Mouse (Mus musculus): ENCODE results near the gene Rack1.
"Not testable (repeated sequence)": the region's sequence is repeated elsewhere in the genome, so short reads cannot be mapped to it uniquely, and the experiment has no call there.

The Rack1 gene

DNA sequence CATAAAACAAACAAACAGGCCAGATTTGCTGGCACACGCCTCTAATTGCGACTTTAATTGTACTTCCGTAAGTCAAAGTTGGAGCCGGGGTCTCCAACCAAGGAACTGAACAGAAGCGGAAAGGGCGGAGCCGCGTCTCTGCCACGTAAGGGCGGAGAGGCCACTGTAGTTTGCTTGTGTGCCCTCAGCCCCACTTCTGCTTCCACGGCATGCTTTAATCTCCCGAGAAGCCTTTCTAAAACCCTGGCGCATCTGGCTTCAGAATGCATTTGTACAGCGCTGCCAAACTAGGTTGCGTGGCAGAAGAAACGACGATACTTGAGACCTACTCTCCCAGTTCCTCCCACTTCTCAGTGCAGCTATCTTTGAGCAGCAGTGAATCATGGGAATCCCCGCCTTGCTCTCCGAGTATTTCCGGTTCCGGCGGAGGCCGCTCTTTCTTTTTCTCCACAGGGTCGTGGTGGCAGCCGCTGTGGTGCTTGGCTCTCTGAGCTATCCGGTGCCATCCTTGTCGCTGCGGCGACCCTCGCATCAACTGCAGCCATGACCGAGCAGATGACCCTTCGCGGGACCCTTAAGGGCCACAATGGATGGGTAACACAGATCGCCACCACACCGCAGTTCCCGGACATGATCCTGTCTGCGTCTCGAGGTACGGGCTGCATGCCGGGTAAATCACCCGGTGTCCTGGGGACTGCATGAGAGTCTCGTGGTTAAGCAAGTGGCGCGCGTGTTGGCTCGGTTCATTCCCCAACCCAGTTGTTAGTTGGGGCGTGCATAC, at the start of gene Rack1:
Gene Rack1 (plus strand): TSS at position 412 of the 781 bp plus-strand sequence.
- DNase-seq (ENCODE audit: low spot score) = peak; percentile 94

DNA sequence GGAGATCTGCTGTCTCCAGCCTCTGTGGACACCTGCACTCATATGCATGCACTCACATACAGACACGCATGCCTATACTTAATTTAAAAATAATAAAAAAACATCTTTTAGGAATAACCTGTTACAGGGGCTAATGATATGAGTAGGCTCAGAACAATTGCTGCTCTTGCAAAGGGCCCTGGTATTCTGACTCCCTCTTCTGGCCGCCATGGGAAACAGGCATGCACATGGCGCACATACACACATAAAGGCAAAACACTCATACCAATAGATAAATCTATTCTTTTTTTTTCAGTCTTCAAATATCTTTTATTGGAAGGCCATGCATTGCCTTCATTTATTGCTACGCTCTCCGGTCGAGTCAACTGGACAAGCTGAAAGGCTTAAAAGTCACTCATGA, 49.7 kb upstream of the Rack1 start:
- no peak for DNase-seq (ENCODE audit: low spot score)

DNA sequence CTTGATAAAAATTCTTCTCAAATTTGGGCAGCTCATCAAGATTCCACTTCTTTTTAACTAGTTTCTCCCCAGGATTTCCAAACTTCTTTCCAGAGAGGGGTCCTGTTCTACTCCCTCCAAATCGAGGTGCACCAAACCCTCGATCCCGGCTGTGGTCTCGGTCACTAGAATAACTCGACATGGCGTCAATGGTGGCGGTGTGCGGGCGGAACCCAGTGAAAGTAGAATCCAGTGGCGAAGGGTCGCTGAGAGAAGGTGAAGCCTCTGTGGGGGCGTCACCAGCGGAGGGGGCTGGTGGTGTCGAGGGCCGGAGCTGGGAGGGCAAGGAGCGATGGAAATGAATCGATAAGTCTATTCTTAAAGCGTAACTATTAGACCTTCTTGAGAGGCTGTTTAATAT, 46.6 kb upstream of the Rack1 start:
- DNase-seq (ENCODE audit: low spot score) = not testable (repeated sequence)

DNA sequence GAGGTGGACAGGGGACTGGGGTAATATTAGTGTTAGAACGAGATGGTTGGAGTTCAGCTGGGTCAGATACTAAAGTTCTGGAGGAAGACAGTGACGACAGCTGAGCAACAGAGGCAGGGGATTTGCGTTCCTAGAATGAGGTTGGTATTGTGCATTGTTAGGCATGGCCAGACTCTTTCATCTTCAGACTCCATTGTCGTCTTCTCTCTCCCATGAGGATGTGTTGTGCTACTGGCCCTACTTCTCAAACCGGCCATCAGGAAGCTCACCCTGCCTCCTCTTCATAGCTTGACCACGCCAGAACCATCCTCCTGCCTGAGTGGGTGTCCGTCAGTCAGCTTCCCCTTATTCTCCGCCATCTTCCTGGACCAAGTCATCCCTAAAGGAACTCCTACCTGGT, 41.1 kb upstream of the Rack1 start:
- no peak for DNase-seq (ENCODE audit: low spot score)

DNA sequence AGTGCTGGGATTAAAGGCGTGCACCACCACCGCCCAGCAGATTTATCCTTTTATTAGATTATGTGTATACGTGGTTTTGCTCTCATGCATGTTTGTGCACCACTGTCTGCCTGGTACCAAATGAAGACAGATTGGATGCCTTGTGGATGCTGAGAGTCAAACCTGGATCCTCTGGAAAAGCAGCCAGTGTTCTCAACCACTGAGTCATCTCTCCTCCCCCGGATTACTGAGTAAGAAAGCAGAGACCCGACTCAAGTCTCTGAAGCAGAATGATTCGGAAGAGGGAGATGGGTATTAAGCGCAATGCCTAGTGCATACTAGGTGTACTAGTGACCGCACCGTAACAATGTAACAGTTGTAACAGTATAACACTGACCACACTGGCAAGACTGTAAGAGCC, 36.0 kb upstream of the Rack1 start:
- no peak for DNase-seq (ENCODE audit: low spot score)

DNA sequence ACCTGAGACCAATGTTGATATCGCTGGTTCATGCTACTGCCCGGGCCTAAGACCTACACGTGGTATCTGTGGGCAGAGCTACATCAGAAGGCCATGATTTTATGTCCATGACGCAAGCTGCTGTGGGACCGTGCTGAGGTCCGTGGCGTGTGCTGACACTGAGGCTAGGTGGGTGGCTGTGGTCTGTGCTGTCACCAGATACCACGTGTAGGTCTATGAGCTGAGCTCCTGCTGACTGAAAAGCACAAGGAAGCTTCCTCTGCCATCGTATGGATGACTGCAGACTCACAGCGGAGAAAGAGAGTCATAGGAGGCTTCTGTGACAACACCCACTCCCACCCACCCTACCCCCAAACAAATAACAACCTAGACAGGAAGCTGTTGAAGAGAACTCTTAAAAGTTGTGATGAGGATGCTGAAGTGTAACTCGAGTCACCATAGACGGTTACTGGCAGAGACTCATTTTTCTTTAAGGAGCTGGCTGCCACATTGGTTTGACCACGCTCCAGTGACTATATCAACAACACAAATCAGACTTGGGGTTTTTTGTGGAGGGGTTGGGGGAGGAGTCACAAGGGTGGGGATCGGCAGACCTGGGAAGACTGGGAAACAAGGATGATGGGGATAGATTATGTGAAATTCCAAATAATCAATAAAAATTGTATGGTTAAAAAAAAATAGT, 32.8 kb upstream of the Rack1 start:
- no peak for DNase-seq (ENCODE audit: low spot score)

DNA sequence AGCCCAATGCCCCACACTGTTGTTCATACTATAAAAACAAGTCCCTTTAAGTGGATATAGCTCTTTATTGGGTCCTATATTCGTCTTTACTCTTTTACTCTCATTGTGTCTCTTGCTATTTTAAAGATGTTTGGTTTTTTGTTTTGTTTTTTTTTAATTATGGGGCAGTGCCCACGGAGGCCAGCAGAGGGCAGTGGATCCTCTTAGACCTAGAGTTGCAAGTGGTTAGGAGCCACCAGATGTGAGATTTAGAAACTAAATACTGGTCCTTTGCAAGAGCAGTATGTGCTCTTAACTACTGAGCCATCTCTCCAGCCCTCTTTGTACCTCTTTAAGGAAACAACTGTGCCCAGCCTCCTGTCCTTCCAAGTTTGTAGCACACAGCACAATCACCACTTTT, 28.4 kb upstream of the Rack1 start:
- peak; percentile 56 for DNase-seq (ENCODE audit: low spot score)

DNA sequence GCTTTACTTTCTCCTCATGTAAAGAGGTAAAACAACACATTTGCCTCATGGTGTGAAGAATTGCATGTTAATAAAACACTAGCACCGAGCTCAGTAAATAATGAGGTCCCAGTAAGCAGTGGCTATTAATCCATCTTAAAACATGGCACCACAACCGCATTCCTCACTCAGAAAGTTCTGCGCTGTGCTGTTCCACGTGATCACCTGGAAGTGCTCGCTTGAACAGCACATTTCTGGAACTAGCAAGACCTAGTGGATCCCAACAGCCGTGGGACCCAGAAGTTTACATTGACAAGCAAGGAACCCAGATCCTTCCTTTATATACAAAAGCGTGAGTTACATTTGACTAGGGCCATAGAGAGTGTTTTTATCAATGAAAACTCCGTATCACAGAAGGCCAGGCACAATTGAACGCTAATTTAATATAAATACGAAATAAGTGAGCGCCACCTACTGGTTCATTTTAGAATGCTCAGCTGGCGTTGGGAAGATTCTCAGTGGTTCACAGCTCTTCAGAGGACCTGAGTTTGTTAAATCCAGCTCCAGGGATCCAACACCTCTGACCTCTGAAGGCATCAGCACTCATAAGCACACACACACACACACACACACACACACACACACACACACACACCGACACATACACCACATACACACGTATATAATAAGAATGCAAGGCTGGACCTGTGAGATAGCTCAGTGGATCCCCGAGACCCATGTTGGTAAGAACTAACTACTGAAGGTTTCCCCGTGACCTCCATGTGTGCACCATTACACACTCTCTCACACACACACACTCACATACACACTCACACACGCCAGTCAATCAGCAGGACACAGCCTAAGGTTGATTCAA, 25.5 kb upstream of the Rack1 start:
- DNase-seq (ENCODE audit: low spot score) = peak; percentile 53

DNA sequence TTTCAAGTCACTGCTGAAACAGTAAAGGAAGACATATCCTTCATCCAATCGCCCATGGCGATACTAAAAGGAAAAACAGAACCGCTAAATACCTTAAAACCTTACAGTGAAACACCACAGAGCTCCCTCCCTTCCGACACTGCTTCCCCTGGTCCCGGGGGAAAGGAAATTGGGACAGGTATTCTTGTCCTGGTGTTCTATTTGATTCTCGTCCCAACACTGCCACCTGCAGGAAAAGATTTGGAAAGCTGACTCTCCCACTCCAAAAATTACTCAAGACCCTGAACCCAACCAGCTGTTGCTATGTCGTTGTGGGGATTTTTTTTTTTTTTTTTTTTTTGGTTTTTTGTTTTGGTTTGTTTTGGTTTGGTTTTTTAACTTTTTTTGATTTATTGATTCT, 24.6 kb upstream of the Rack1 start:
- DNase-seq (ENCODE audit: low spot score) = peak; percentile 76

DNA sequence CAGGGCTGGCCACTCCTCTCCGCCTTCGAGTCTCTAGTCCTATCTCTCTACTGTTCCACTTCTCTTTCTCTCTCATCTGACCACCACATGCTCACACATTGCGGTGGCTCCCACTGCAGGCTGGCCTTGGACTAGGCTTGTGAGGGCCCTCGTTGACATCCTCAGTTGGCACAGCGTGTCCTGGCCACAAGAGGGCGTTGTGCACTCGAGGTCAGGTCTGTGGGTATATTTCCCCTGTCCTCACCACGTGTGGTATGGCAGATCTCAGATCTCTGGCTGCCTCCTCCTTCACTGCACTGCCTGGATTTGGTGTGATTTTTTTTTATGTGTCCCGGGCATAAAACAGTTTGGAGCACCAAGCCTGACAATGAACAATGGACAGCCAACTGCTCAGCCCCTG, 23.5 kb upstream of the Rack1 start:
- no peak for DNase-seq (ENCODE audit: low spot score)

DNA sequence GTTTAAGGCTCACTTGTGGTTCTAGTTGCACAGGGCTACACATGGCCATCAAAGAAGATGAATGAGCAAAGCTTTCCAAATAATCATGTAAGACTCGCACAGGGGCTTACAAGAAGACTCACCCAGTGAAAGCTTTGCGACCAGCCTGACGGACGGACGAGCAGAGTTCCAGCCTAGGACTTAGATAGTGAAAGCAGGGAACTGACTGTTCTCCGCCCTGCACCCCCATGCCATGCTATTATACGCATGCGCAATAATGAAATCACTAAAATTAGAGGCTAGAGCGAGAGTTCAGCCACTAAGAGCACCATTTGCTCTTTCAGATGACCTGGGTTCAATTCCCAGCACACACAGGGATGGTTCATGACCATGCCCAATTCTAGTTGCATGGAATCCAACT, 22.8 kb upstream of the Rack1 start:
- no peak for DNase-seq (ENCODE audit: low spot score)

DNA sequence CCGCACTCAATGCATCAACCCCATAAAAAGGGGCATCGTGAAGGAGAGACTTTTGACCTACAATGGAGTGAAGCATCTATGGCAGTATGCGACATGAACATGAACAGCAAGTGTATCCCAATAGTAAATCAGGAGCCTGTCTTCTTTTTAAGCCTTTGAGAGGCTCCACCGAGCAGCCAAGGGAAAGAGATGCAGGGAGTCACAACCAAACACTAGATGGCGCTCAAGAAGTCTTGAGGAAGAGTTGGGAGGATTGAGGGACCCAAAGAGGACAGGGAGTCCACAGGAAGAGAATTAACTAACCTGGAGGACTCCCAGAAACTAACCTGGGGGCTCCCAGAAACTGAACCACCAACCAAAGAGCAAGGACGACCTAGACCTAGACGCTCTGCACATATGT, 20.7 kb upstream of the Rack1 start:
- no peak for DNase-seq (ENCODE audit: low spot score)

DNA sequence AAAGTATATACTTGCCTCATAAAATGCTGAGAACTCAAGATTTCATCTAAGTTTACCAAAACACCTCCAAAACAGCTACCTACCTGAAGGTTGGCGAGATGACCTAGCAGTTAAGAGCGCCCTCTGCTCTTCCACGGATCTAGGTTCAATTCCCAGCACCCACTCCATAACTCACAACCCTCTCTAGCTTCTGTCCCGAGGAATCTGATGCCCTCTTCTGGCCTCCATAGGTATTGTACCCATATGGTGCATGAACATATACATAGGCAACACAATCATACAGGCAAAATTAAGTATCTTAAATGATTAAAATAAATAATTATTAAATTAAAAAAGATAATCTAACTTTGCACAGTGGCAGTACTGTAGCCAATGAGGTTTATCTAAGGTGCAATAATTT, 17.9 kb upstream of the Rack1 start:
- DNase-seq (ENCODE audit: low spot score) = no peak

DNA sequence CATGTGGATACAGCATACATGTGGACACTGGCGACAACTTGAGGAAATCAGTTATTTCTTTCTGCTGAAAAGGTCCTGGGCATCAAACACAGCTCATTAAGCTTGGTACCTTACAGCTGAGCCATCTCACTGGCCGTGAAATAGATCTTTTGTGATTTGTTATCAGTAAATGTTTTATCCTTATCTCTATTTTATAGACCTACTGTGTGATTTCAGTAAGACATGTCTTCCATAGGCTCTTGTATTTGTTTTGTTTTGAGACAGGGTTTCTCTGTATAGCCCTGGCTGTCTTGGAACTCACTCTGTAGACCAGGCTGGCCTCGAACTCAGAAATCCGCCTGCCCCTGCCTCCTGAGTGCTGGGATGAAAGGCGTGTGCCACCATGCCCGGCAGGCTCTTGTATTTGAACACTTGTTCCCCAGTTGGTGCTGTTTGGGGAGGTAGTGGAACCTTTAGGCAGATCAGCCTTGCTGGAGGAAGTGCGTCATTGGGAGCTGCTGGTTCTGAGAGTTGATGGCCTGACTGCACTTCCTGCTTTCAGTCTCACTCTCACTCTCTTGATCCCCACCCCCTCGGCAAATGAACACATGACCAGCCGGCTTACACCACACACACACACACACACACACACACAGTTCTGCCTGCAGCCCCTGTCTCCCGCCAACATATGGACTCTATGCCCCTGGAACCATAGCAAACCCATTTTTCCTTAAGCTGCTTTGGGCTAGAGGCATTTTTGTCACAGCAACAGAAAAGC, 12.5 kb upstream of the Rack1 start:
- DNase-seq (ENCODE audit: low spot score) = peak; percentile 72

DNA sequence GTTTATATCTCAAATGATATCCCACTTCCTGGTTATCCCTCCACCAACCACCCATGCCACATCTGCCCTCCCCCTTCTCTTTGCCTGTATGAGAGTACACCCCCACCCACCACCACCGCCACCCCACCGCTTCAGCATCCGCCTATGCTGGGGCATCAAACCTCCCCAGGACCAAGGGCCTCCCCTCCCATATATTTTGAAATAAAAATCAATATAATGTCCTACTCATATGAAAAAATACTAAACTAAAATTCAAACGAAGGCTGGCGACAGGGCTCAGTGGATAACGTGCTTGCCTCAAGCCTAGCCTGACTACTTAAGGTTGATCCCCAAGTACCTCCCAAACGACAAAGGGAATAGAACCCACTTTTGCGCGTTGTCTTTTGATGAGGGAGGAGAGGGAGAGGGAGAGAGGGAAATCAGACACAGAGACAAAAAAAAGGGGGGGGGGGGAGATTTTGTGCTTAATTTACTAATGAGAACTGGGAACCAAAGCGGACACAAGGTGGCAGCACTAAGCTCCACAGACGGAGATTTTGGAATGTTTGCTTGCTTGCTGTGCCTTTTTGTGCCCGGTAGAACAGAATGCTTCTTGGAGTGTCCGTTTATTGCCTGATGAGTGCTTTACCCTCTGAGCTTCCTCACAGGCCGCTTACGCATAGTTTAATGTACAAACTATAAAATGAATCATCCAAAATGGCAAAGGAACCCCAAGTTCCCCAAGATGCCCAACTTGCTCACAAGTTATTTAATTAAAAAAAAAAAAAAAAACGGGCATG, 11.6 kb upstream of the Rack1 start:
- peak; percentile 94 for DNase-seq (ENCODE audit: low spot score)

DNA sequence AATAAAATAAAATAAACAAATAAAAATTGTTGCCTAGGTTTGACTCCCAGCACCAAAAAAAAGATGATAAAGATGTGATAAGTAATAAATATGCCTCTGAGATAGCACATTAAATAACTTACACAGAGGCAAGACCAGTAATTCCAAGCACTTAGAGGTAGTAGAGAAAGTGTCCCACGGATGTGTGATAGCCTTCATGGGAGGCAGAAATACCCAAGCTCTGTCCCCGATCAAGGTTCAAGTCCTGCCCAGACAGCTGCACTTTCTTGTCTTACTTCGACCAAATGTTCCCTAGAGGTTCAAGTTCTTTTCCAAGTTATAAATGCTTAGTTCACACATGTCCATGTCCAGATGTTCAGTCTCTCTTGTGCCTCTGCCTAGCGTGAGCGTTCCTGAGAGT, 10.9 kb upstream of the Rack1 start:
- no peak for DNase-seq (ENCODE audit: low spot score)

DNA sequence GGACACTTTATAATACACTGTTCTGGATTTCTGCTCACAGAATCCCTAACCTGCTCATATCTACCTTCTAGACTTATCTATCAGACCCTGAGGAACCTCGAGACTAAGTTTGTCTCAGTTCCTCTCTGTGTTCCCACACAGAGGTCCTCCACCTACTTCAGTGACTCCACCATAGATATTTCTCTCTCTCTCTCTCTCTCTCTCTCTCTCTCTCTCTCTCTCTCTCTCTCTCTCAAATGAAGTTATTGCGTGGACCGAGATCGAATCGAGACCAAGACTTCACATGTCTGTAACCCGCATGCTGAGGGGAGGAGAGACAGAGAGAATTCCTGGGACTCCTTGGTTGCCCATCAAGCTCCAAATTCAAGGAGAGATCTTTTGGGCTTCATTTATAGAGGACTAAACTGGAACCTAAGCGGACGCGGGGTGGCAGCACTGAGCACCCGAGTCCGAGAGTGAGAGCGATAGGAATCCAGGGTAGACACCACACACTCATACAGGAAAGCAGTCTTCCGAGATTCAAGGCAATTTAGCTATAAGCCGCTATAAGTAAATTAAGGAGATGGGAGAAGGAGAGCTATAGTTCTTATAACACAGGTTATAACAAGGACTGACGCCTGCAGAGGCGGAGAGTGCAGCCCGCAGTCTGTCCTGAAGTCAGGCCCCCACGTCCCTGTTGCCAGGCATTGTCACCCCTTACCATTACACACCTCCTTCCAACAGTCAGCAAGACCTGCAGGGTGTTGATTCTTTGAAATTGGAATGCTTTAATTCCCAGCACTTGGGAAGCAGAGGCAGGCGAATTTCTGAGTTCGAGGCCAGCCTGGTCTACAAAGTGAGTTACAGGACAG, 9.9 kb upstream of the Rack1 start:
- DNase-seq (ENCODE audit: low spot score) = peak; percentile 94

DNA sequence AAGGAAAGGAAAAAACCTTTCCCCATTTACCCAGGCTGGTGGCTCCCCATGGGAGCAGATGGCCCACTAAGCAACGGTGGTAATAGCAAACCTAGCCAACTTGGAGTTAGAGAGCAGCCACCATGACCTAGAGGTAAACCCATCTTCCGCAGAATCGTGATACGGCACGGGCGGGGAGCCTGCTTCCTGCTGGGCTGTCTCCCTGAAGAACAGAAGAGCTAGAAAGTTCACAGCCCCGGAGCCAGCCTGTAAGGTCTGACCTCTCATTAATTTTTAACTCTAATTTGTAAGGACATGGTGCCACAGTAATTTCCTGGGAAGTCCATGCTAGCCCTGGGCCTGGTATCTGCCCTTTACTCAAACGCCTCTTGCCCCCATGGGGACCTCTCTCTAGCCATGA, 9.2 kb upstream of the Rack1 start:
- no peak for DNase-seq (ENCODE audit: low spot score)

DNA sequence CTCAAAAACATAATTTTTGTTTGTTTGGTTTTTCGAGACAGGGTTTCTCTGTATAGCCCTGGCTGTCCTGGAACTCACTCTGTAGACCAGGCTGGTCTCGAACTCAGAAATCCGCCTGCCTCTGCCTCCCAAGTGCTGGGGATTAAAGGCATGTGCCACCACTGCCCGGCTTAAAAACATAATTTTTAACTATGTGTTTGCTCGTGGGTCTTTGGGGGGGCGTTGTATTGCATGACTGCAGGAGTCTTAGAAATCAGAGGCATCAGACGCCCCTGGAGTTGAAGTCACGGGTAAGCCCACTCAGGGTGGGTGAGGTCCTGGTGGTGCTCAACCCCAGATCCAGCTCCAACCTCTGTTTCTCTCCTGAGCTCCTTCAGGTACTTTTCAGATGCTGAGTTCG, 8.2 kb upstream of the Rack1 start:
- DNase-seq (ENCODE audit: low spot score) = not testable (repeated sequence)

DNA sequence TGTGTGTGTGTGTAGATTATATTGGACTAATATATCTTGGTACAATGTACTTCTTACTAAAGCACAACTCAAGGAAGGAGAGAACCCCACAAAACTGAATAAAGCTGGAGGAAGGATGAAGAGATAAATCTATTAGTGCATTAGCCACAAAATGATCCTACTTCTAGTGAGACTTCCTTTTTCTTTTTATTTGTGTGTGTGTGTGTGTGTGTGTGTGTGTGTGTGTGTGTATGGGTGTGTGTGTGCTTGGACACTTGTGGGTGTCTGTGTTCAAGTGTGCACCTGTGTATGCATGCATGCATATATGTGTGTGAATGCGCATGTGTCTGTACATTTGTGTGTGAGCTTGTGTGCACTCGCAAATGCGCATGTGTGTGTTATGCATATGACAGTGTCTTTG, 6.9 kb upstream of the Rack1 start:
- no peak for DNase-seq (ENCODE audit: low spot score)

Data from MN1 (cell line).